Mouse (Mus musculus) ES-Bruce4 (cell line): ENCODE results near the gene Rasgrp2. TPM values are rescaled to one million over a fixed set of nuclear protein-coding genes. Genes with fewer than 3 reads are reported as not detected.

ENCODE experiments used
- H3K27ac ChIP-seq: 2 replicates; pipeline ENCODE4 v1.5.1; 2012; ENCODE audit warnings: low read length, inconsistent platforms; ENCODE audit not compliant: insufficient read depth
- H3K27me3 ChIP-seq: 2 replicates; pipeline ENCODE4 v1.6.1; 2012; ENCODE audit warnings: mild to moderate bottlenecking, low read length, inconsistent platforms; ENCODE audit not compliant: control insufficient read depth, poor library complexity, insufficient read depth, severe bottlenecking
- H3K36me3 ChIP-seq: 2 replicates; pipeline ENCODE4 v1.6.1; 2012; ENCODE audit warnings: inconsistent platforms, mild to moderate bottlenecking, low read length, moderate library complexity; ENCODE audit not compliant: control insufficient read depth, poor library complexity, insufficient read depth, severe bottlenecking
- H3K4me1 ChIP-seq: one replicate; pipeline ENCODE4 v1.8.1; 2011; ENCODE audit warnings: low read length; ENCODE audit not compliant: control insufficient read depth, insufficient read depth
- H3K4me3 ChIP-seq: 2 replicates; pipeline ENCODE4 v1.5.1; 2011; ENCODE audit warnings: low read depth, mild to moderate bottlenecking, low read length
- H3K9ac ChIP-seq: 2 replicates; pipeline ENCODE4 v1.6.1; 2012; ENCODE audit warnings: low read depth, mild to moderate bottlenecking, inconsistent platforms; ENCODE audit not compliant: poor library complexity, severe bottlenecking
- H3K9me3 ChIP-seq: replicated peaks from 2 replicates; pipeline ENCODE4 v1.6.1; 2012; ENCODE audit warnings: mild to moderate bottlenecking, low read length, inconsistent platforms; ENCODE audit not compliant: control insufficient read depth, poor library complexity, insufficient read depth, severe bottlenecking
- CTCF ChIP-seq: IDR thresholded peaks from one replicate; pipeline ENCODE4 v1.8.1; 2011; ENCODE audit warnings: low read depth, low read length
- EP300 ChIP-seq: IDR thresholded peaks from 2 replicates; pipeline ENCODE4 v1.6.1; 2011; ENCODE audit warnings: low read depth, low read length; ENCODE audit not compliant: insufficient read depth
- POLR2A ChIP-seq: IDR thresholded peaks from one replicate; pipeline ENCODE4 v1.8.1; 2011; ENCODE audit warnings: low read length; ENCODE audit not compliant: insufficient read depth
- polyA plus RNA-seq: library from polyadenylated mRNA; stranded (reverse); fragments of >200 nt; gene quantifications from 2 replicates; pipeline ENCODE4 v1.2.4, GENCODE M21; 2011; ENCODE audit warnings: low read depth; ENCODE audit not compliant: missing spikeins, insufficient read depth, insufficient read length

Rasgrp2 gene
- polyA plus RNA-seq, 1 experiment: 37.9 TPM

GRCm38 (mm10) chr19:6374571-6374970, 24.6 kb upstream of the Rasgrp2 start:
- H3K4me3 ChIP-seq: peak overlapping the region; percentile 5
- no peaks in the 10 kb centered on the region for H3K9me3 ChIP-seq
- peaks cover 79% of the 10 kb centered on the region for H3K36me3 ChIP-seq
- H3K27ac ChIP-seq: no peak overlapping the region
- 0 out of 2 replicates have a peak overlapping the region, but pooled peaks have one; percentile 50 for H3K9ac ChIP-seq
- no peaks in the 10 kb centered on the region for H3K27me3 ChIP-seq
- H3K4me1 ChIP-seq: no peaks in the 10 kb centered on the region
- TF ChIP-seq EP300: no peak
- no peak for TF ChIP-seq CTCF
- no peak for TF ChIP-seq POLR2A

GRCm38 (mm10) chr19:6375423-6376254, 23.5 kb upstream of the Rasgrp2 start:
- no peak for TF ChIP-seq CTCF
- TF ChIP-seq EP300: no peak
- no peak for TF ChIP-seq POLR2A
- Histone ChIP-seq H3K27ac (no peak overlapping the region), H3K9me3 (no peaks in the 10 kb centered on the region), H3K36me3 (peaks cover 70% of the 10 kb centered on the region), H3K4me3 (peak overlapping the region; percentile 5; the same call in 1 of the 2 replicates), H3K9ac (peak overlapping the region; percentile 50; the same call in 1 of the 2 replicates), H3K4me1 (no peaks in the 10 kb centered on the region), H3K27me3 (no peaks in the 10 kb centered on the region)

GRCm38 (mm10) chr19:6376255-6376564, 22.9 kb upstream of the Rasgrp2 start:
- Histone ChIP-seq H3K36me3 (peaks cover 64% of the 10 kb centered on the region), H3K9ac (no peak overlapping the region), H3K27me3 (no peaks in the 10 kb centered on the region), H3K4me3 (no peak overlapping the region), H3K9me3 (no peaks in the 10 kb centered on the region), H3K27ac (no peak overlapping the region), H3K4me1 (no peaks in the 10 kb centered on the region)
- TF ChIP-seq EP300 (no peak), CTCF (peak; percentile 80)

DNA sequence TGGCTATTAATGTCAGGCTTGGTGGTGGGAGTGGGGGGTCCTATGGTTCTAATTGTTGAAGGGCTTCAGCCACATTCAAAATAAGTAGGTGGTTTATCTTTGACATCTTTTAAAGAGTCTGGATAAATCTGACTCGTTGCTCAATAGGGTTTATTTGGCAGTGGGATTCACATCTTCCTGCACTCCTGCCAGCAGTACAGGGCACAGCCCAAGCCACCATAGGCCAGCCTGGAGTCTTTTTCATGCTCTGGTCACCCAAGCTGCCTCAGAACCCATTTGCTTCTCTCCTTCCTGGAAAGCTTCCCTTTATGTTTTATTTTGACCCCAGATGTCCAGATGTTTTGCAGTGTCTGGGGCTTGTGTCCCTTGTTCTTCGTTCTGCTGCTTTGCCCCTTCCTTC, 22.5 kb upstream of the Rasgrp2 start:
- peaks cover 60% of the 10 kb centered on the region for H3K36me3 ChIP-seq
- no peak overlapping the region for H3K9ac ChIP-seq
- H3K27ac ChIP-seq: no peak overlapping the region
- no peaks in the 10 kb centered on the region for H3K9me3 ChIP-seq
- no peak for TF ChIP-seq EP300
- no peak for TF ChIP-seq CTCF
- TF ChIP-seq POLR2A: no peak
- H3K4me3 ChIP-seq: no peak overlapping the region
- H3K27me3 ChIP-seq: no peaks in the 10 kb centered on the region
- H3K4me1 ChIP-seq: no peaks in the 10 kb centered on the region

- Histone ChIP-seq H3K4me1 (no peaks in the 10 kb centered on the region), H3K27me3 (no peaks in the 10 kb centered on the region), H3K27ac (no peak overlapping the region), H3K4me3 (no peak overlapping the region), H3K36me3 (peaks cover 51% of the 10 kb centered on the region), H3K9me3 (no peaks in the 10 kb centered on the region), H3K9ac (no peak overlapping the region)
- no peak for TF ChIP-seq EP300
Observed at GRCm38 (mm10) chr19:6377327-6378040, 21.7 kb upstream of the Rasgrp2 start.
